Mouse (Mus musculus): ENCODE measurements around the gene Sdhb. TPM values are rescaled to one million over a fixed set of nuclear protein-coding genes. Genes with fewer than 3 reads are reported as not detected.

Gene Sdhb
- 100 to 1,000 TPM; 248 to 401 (median 344) TPM for total RNA-seq (2022)

- peak; percentile 98 for DNase-seq
These were observed at the start of gene Sdhb for GRCm38 (mm10) chr4:140960781-140961466. Gene Sdhb (plus strand): TSS chr4:140961203.

- no peak for DNase-seq
These were observed 49.6 kb upstream of the Sdhb start for GRCm38 (mm10) chr4:140911416-140911815.

DNA sequence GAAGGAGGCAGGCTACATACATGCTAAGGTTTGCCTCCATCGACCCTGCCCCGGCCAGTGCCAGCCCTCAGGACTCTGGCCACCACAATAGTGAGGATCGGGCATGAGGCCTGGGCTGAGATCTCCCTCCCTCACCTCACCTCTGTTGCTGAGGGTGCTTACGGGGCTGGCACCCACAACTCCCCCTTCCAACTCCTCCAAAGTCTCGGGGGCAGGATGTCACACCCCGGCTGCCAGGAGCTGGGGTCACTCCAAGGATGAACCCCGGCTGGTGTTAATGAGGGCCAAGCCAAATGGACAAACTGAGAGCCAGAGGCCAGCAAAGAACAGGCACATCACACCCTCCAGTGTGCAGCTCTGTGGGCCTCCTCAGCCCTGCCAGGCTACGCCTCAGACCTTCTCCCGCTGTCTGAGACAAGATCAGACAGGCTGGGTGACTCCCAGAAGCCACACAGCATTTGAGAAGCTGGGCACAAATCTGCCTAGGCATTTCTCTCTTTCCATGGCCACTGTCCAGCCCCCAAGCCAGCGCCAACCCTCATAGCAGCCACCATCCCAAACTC, 48.7 kb upstream of the Sdhb start:
- no peak for DNase-seq

- DNase-seq, result no peak
These were observed 47.4 kb upstream of the Sdhb start for GRCm38 (mm10) chr4:140913565-140913964.

GRCm38 (mm10) chr4:140914731-140915131, 46.3 kb upstream of the Sdhb start:
- DNase-seq, result no peak

DNA sequence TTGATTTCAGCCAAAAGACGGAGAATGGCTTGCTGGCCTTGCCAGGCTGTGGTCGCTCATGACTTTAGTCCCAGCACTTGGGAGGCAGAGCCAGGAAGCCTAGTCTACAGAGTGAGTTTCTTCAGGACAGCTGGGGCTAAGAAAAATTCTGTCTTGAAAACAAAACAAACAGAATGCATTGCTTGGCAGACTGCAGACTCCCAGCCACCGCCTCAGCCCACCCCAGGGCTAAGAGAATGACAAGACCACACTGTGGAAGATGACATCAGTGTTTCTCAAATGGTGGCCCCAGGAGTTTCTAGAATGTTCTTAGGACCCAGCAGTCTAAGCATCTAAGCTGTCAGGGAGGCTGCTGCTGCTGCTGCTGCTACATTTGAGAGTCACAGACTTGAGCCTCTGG, 45.8 kb upstream of the Sdhb start:
- DNase-seq, result no peak

GRCm38 (mm10) chr4:140916296-140916695, 44.7 kb upstream of the Sdhb start:
- no peak for DNase-seq

DNA sequence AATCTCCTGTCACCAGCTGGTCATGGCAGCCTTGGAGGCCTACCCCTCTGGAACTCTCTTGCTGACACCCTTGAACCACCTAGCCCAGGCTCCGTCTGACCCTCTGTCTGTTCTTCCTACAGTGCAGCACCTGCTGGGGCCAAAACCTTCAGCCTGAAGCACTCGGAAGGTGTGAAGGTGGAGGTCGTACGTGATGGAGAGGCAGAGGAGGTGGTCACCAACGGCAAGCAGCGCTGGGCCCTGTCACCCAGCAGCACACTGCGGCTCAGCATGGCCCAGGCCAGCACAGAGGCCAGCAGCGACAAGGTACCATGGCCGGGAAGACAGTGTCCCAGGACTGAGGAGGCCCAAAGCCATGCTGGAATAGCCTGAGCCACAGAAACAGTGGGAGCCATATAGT, 43.6 kb upstream of the Sdhb start:
- no peak for DNase-seq

DNA sequence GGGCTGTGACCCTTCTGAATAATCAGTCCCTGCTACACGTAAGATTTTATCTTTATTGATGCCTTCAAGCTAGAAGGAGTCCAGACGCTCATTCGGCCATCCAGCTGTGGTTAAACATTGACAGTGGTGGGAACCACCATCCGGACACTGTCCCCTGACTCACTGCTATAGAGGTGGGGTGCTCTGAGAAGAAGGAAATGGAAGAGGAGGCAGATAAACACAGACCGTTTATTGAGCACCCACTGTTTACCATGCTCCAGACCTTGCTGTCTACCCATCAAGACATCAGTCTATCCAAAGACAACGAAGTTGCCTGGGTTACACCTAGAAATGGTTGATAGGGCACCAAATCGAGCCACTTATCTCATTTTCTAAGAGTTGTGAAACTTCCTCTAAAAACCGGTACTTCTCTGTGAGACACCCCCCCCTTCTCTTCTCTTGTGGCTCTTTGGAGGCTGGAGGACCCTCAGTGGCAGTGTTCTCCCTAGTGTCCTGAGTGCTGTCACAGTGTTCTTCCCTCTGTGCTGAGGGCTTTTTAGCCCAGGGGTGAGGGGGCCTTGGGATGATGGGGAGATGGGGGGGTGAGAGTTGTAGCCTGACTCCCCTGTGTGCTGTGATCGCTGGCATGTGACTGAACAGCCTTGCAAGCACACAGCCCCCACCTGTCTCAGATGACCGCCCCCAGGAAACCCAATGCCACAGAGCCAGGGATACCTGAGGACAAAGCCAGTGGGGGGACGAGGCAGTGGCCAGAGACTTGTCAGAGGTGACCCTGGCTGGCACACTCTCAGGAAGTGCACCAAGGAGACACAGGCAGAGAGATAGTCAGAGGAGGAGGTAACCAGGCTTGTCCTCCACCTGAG, 40.8 kb upstream of the Sdhb start:
- DNase-seq, result no peak

GRCm38 (mm10) chr4:140922508-140922907, 38.5 kb upstream of the Sdhb start:
- DNase-seq, result no peak

- no peak for DNase-seq
These were observed 35.4 kb upstream of the Sdhb start for GRCm38 (mm10) chr4:140925648-140926047.

DNA sequence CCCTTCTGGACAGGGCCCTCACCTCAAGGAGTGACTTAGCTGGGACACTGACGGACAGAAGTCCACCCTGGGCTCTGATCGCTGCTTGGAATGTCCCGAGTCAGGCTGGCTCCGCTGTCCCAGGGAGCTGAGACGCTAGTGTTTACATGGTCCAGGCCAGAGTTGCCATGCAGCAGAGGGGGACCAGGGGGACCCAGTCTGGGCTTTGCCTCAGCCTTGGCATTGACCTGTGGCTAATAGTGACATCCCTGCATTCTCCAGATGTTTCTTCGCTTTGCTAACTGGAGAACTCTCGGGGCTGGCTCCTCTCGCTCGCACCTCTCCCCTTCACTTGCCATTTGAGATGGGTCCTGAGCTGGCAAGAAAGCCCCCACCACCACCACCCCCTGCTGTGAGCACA, 32.7 kb upstream of the Sdhb start:
- DNase-seq, result no peak

DNA sequence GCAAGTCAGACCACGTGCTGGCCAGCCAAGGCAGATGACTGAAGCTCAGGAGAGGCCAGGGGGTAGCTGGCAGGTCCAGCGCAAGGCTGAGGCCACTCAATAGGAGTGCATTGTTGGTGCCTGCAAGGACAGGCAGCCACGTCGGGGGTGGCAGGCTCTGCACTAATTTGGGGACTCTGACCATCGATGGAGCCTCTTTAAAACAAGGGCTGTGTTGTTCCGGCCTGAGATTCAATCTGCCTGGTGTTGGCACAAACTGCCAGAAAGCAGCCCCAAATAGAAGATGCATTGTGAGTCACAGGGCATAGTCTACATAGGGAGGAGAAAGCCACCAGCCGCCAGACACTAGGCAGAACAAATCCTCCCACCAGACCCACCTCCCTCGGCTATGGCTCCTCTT, 31.3 kb upstream of the Sdhb start:
- DNase-seq, result no peak

DNA sequence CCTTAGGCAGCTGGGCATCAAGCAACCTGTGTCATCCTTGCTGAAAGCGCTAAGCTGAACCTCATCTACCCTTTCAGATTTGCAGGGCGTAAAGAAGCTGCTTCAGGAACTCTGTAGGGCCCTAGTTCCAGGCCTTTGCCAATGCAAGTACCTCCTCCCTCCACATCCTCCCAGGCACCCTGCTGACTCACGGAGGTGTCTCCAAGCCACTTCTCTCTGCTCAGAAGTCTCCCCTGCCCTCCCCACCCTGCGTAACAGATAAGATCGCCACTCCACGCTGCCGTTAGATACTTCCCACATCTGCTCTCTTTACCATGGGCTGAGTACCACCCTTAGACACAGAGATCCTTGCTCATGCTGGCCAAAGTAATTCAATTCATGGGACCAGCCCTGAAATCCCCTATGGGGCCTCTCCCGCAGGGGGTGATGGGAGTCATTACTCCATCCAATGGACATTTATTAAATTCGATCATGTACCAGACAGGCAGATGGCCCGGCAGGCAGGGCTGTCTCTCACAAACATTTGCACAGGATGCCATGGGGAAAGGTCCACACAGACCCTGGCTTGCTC, 30.0 kb upstream of the Sdhb start:
- DNase-seq, result no peak

DNA sequence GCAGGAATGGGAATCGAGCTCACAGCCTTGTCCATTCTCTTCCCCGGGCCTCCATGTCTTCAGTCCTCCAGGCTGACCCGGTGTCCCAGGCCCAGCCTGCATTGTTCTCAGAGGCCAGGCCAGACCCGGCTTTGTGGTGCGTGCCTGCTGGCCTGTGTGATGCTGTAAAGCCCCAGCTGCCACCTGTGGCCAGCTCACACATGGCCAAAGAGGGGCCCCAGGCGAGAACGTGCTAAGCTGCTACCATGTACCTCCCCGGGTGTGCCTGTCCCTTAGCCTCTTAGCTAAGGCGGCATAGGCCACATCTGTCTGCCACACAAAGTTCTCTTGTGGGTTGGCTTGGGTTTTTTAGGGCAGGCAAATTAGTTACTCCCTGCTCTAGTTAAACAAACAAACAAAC, 25.4 kb upstream of the Sdhb start:
- no peak for DNase-seq

DNA sequence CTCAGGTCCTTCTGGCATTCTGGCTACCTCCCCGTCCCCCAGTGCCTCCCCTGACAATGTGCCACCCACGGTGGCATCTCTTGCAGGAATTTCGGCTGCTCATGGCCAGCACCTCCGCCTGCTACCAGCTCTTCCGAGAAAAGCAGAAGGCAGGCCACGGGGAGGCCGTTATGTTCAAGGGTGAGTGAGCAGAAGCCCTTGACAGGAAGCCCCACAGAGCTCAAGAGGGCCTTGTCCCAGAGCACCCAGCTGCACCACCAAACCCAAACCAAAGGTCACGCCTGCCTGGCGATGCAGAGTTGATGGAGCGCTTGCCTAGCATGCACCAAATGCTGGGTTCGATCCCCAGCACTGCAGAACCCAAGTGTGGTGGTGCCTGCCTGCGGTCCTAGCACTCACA, 16.6 kb upstream of the Sdhb start:
- DNase-seq, result no peak

- no peak for DNase-seq
These were observed 16.0 kb upstream of the Sdhb start for GRCm38 (mm10) chr4:140944961-140945442.

DNA sequence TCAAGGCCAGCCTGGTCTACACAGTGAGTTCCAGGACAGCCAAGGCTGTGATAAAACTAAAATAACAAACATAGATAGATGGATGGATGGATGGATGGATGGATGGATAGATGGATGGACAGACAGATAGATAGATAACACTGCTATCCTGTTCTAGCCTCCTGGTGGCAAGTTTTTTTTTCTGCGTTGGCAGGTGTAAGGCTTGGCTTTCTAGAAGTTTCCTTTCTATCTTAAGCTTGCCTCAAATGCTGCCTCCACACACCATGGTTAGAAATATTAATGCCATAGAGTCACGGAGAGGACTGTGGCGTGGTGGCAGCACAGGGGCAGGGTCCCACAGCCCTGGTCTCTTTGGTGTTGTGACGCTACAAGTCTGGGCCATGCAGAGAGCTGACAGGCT, 15.4 kb upstream of the Sdhb start:
- DNase-seq, result no peak

GRCm38 (mm10) chr4:140946048-140946447, 15.0 kb upstream of the Sdhb start:
- no peak for DNase-seq

- DNase-seq, result no peak
These were observed 14.3 kb upstream of the Sdhb start for GRCm38 (mm10) chr4:140946580-140947205.

- DNase-seq, result no peak
These were observed 13.2 kb upstream of the Sdhb start for GRCm38 (mm10) chr4:140947487-140948440.

All from adrenal gland, adult 8-10 months (tissue).